Mouse (Mus musculus): ENCODE measurements around the gene Enpp6.

Gene Enpp6

GRCm38 (mm10) chr8:46986386-46987140 is at the start of gene Enpp6:
Gene Enpp6 (plus strand): TSS chr8:46986887.
- in situ Hi-C loops (cut with MboI; ENCODE audit: low pct_unique_long_range_greater_than_20kb in 1 of 2, low sequenced_read_pairs in 2 of 2, unreplicated experiment in 1 of 2) = no loop called here

GRCm38 (mm10) chr8:46938218-46938617 is 48.5 kb upstream of the Enpp6 start:
- in situ Hi-C loops (cut with MboI; ENCODE audit: low pct_unique_long_range_greater_than_20kb in 1 of 2, low sequenced_read_pairs in 2 of 2, unreplicated experiment in 1 of 2) = loop anchor here in 1 of 2 experiments (25.0 kb wide), 1 partner anchor 701 kb away; no protein-coding TSS in a partner anchor

GRCm38 (mm10) chr8:46941295-46941694 is 45.4 kb upstream of the Enpp6 start:
- in situ Hi-C loops (cut with MboI; ENCODE audit: low pct_unique_long_range_greater_than_20kb in 1 of 2, low sequenced_read_pairs in 2 of 2, unreplicated experiment in 1 of 2) = loop anchor here in 1 of 2 experiments (25.0 kb wide), 1 partner anchor 704 kb away; no protein-coding TSS in a partner anchor

- in situ Hi-C loops (cut with MboI; ENCODE audit: low pct_unique_long_range_greater_than_20kb in 1 of 2, low sequenced_read_pairs in 2 of 2, unreplicated experiment in 1 of 2) = loop anchor here in 1 of 2 experiments (25.0 kb wide), 1 partner anchor 705 kb away; no protein-coding TSS in a partner anchor
Measured at GRCm38 (mm10) chr8:46941731-46942650, 44.7 kb upstream of the Enpp6 start.

- in situ Hi-C loops (cut with MboI; ENCODE audit: low pct_unique_long_range_greater_than_20kb in 1 of 2, low sequenced_read_pairs in 2 of 2, unreplicated experiment in 1 of 2) = loop anchor here in 1 of 2 experiments (25.0 kb wide), 1 partner anchor 705 kb away; no protein-coding TSS in a partner anchor
Measured at GRCm38 (mm10) chr8:46942651-46943024, 44.0 kb upstream of the Enpp6 start.

- in situ Hi-C loops (cut with MboI; ENCODE audit: low pct_unique_long_range_greater_than_20kb in 1 of 2, low sequenced_read_pairs in 2 of 2, unreplicated experiment in 1 of 2) = loop anchor here in 1 of 2 experiments (25.0 kb wide), 1 partner anchor 706 kb away; no protein-coding TSS in a partner anchor
Measured at GRCm38 (mm10) chr8:46943337-46943736, 43.4 kb upstream of the Enpp6 start.

GRCm38 (mm10) chr8:46946181-46946580 is 40.5 kb upstream of the Enpp6 start:
- in situ Hi-C loops (cut with MboI; ENCODE audit: low pct_unique_long_range_greater_than_20kb in 1 of 2, low sequenced_read_pairs in 2 of 2, unreplicated experiment in 1 of 2) = loop anchor here in 1 of 2 experiments (25.0 kb wide), 1 partner anchor 709 kb away; no protein-coding TSS in a partner anchor

GRCm38 (mm10) chr8:46948091-46948757 is 38.5 kb upstream of the Enpp6 start:
- in situ Hi-C loops (cut with MboI; ENCODE audit: low pct_unique_long_range_greater_than_20kb in 1 of 2, low sequenced_read_pairs in 2 of 2, unreplicated experiment in 1 of 2) = loop anchor here in 1 of 2 experiments (25.0 kb wide), 1 partner anchor 711 kb away; no protein-coding TSS in a partner anchor

GRCm38 (mm10) chr8:46953472-46953871 is 33.2 kb upstream of the Enpp6 start:
- in situ Hi-C loops (cut with MboI; ENCODE audit: low pct_unique_long_range_greater_than_20kb in 1 of 2, low sequenced_read_pairs in 2 of 2, unreplicated experiment in 1 of 2) = loop anchor here in 1 of 2 experiments (5.0 kb wide), 1 partner anchor 281 kb away; no protein-coding TSS in a partner anchor

GRCm38 (mm10) chr8:46962630-46963427 is 23.9 kb upstream of the Enpp6 start:
- in situ Hi-C loops (cut with MboI; ENCODE audit: low pct_unique_long_range_greater_than_20kb in 1 of 2, low sequenced_read_pairs in 2 of 2, unreplicated experiment in 1 of 2) = no loop called here

GRCm38 (mm10) chr8:46963619-46964145 is 23.0 kb upstream of the Enpp6 start:
- in situ Hi-C loops (cut with MboI; ENCODE audit: low pct_unique_long_range_greater_than_20kb in 1 of 2, low sequenced_read_pairs in 2 of 2, unreplicated experiment in 1 of 2) = no loop called here

- in situ Hi-C loops (cut with MboI; ENCODE audit: low pct_unique_long_range_greater_than_20kb in 1 of 2, low sequenced_read_pairs in 2 of 2, unreplicated experiment in 1 of 2) = no loop called here
Measured at GRCm38 (mm10) chr8:46965812-46966211, 20.9 kb upstream of the Enpp6 start.

- in situ Hi-C loops (cut with MboI; ENCODE audit: low pct_unique_long_range_greater_than_20kb in 1 of 2, low sequenced_read_pairs in 2 of 2, unreplicated experiment in 1 of 2) = no loop called here
Measured at GRCm38 (mm10) chr8:46968721-46969120, 18.0 kb upstream of the Enpp6 start.

- in situ Hi-C loops (cut with MboI; ENCODE audit: low pct_unique_long_range_greater_than_20kb in 1 of 2, low sequenced_read_pairs in 2 of 2, unreplicated experiment in 1 of 2) = no loop called here
Measured at GRCm38 (mm10) chr8:46969386-46969785, 17.3 kb upstream of the Enpp6 start.

- in situ Hi-C loops (cut with MboI; ENCODE audit: low pct_unique_long_range_greater_than_20kb in 1 of 2, low sequenced_read_pairs in 2 of 2, unreplicated experiment in 1 of 2) = no loop called here
Measured at GRCm38 (mm10) chr8:46977376-46977775, 9.3 kb upstream of the Enpp6 start.

GRCm38 (mm10) chr8:46982166-46982565 is 4.5 kb upstream of the Enpp6 start:
- in situ Hi-C loops (cut with MboI; ENCODE audit: low pct_unique_long_range_greater_than_20kb in 1 of 2, low sequenced_read_pairs in 2 of 2, unreplicated experiment in 1 of 2) = no loop called here

GRCm38 (mm10) chr8:46982770-46983169 is 3.9 kb upstream of the Enpp6 start:
- in situ Hi-C loops (cut with MboI; ENCODE audit: low pct_unique_long_range_greater_than_20kb in 1 of 2, low sequenced_read_pairs in 2 of 2, unreplicated experiment in 1 of 2) = no loop called here
